Mouse (Mus musculus): ENCODE data around the gene Hist1h3g.
A peak's percentile ranks its signal among the peaks of the same experiment; 100 is the strongest.

Hist1h3g gene

GRCm38 (mm10) chr13:23581408-23582218 lies 46.4 kb downstream of the Hist1h3g start, which contains the start of gene Hist1h4d:
TSS of gene Hist1h4d (plus strand) at chr13:23581598.
- peak; percentile 97 for DNase-seq (ENCODE audit: low read depth)

DNA sequence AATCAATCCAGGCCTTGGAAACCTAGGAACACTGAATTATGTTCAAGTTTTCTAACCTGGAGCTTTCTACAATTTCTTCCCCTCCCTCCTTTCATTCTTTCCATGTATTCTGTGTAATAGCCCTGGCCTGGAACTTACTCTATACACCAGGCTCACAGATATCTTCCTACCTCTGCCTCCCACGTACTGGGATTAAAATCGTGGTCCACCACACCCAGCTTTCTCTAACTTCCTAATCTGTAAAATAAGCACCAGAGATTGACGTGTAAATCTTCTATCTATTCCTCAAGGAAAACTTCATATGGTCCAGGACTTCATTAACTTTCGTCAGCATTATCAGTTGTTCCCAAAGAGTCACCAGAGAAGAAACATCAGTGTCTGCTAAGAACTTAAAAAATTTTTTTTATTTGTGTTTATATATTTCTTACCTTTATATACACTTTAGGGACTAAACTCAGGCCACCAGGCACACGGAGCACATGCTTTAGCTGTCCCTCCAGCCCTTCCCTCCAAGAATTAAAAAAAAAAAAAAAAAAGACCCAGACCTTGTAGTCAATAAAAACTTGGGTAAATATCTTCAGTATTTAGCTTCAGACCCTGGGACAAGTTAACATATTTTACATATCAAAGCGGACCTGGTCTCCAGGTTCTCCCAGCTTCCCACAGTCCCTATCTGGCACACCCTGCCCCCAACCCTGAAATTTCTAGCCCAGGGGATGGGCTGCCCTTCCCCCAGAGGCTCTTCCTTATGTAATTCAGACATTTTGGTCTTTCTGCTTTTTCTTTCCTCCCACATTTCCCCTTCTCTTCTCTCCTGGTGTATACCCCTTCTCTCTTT lies 47.2 kb downstream of the Hist1h3g start:
- no peak for DNase-seq (ENCODE audit: low read depth)

DNA sequence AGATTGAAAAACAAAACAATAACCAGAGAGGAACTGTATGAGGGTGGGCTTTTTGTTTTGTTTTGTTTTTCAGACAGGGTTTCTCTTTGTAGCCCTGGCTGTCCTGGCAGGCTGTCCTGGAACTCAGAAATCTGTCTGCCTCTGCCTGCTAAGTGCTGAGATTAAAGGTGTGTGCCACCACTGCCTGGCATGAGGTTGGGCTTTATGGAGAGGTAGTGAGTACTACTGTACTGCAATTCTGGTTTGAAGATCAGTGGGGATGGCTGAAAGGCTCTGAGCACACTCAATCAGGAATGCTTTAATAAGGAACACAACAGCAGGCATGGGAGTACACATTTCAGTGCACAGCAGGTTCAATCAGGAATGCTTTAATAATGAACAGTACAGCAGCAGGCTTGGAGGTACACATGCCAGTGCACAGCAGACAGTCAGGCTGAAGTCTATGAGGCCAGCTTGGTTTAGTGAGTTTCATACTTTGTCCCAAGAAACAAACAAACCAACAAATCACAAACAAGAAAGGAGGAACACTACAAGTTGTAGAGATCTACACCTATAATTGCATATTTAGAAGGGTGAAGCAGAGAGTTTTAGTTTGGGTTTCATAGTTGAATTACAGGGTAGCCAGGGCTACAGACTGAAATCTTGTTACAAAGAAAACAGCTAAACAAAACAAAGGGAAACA lies 48.3 kb downstream of the Hist1h3g start:
- DNase-seq (ENCODE audit: low read depth): no peak

GRCm38 (mm10) chr13:23584331-23584730 lies 49.1 kb downstream of the Hist1h3g start:
- DNase-seq (ENCODE audit: low read depth): no peak

DNA sequence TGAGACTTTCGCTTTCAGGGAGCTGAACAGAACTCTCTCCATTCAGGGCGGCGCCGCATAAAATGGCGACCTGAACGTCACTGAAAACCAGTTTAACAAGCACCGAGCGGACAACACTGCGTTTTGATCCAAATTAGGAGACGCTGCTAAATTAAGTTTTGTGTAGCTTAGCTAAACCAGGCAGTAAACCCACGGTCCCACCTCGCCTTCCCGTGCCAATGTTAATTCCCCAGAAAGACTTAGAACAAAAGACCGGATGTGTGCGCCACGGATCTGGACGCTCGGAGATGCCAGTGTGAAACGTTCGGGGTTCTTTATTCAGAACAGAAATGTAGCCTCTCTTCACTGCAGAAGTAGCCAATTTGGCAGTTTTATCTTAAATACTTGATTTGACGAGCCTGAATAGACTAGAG lies 49.8 kb downstream of the Hist1h3g start:
- DNase-seq (ENCODE audit: low read depth): no peak
